Mouse (Mus musculus) gastrocnemius, postnatal 4 days (tissue): ENCODE measurements around the gene Smc5. TPM values are rescaled to one million over a fixed set of nuclear protein-coding genes. Genes with fewer than 3 reads are reported as not detected.

Experiments
- total RNA-seq, 2 experiments: library from RNA; stranded (reverse); gene quantifications; 2 replicates each; pipeline ENCODE4 v1.2.3; 2021

Gene Smc5
- total RNA-seq, 2 experiments from 2014 or later, result 34.8 to 44.4 TPM

Other genes starting within 250 kb of the Smc5 start
- gene Klf9, start 132.7 kb downstream of the Smc5 start, total RNA-seq, result 10 to 100 TPM; 21.4 to 33.2 TPM
- 1 to 10 TPM; 2.9 to 3.3 TPM for gene Mamdc2, start 174.5 kb upstream of the Smc5 start, total RNA-seq